Mouse (Mus musculus) gastrocnemius, adult 2 months (tissue): ENCODE measurements around the gene Zbtb16. TPM values are rescaled to one million over a fixed set of nuclear protein-coding genes. Genes with fewer than 3 reads are reported as not detected.

Experiments used
- DNase-seq: peaks from one replicate; pipeline ENCODE4 v3.0.0; 2022
- H3K27ac ChIP-seq: fragments of 200-600 bp; 2 replicates; pipeline ENCODE4 v1.8.1; 2022; ENCODE audit warnings: mild to moderate bottlenecking
- H3K4me3 ChIP-seq: fragments of 200-600 bp; 2 replicates; pipeline ENCODE4 v1.8.1; 2022; ENCODE audit warnings: mild to moderate bottlenecking, moderate library complexity
- CTCF ChIP-seq: fragments of 200-600 bp; IDR thresholded peaks from 2 replicates; pipeline ENCODE4 v1.8.1; 2022; ENCODE audit warnings: antibody characterized with exemption, mild to moderate bottlenecking, moderate library complexity
- intact Hi-C: fragments of 180-260 bp; cut with DNase I; formaldehyde crosslinking; loops from one replicate; pipeline ENCODE4 v1.15.1; 2025
- total RNA-seq, 2 experiments: library from RNA; stranded (reverse); gene quantifications; 2 replicates each; pipeline ENCODE4 v1.2.3; 2021

The Zbtb16 gene
- total RNA-seq, 2 experiments from 2014 or later, result 163 to 166 TPM

GRCm38 (mm10) chr9:48812352-48812751 is 23.7 kb downstream of the Zbtb16 start:
- Histone ChIP-seq H3K27ac (peak overlapping the region; percentile 57; the same call in 1 of the 2 replicates), H3K4me3 (no peak overlapping the region)
- intact Hi-C loops, result no loop called here
- no peak for DNase-seq
- TF ChIP-seq CTCF, result no peak

GRCm38 (mm10) chr9:48806591-48806990 is 29.4 kb downstream of the Zbtb16 start:
- H3K4me3 ChIP-seq, result no peak overlapping the region
- intact Hi-C loops, result no loop called here
- no peak for DNase-seq
- H3K27ac ChIP-seq, result peak overlapping the region; percentile 20; the same call in 1 of the 2 replicates
- TF ChIP-seq CTCF, result no peak

DNA sequence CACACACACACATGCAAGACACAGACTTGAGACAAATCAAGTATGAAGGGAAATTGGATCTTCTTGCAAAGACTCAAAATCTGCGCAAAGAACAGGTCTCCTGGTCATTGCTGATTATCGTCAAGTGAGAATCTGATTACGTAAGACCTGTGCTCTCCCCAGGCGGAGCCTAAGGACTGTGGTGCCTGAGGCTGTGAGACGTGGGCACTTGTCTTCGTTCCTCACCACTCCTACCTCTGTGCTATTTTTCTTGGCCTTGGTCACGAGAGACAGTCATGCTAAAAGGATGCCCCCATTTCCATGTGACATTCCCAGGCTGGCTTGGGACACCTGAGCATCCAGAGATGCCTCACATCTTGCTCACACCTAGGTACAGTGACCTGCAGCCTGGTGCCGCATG is 30.2 kb downstream of the Zbtb16 start:
- intact Hi-C loops, result no loop called here
- TF ChIP-seq CTCF, result no peak

DNA sequence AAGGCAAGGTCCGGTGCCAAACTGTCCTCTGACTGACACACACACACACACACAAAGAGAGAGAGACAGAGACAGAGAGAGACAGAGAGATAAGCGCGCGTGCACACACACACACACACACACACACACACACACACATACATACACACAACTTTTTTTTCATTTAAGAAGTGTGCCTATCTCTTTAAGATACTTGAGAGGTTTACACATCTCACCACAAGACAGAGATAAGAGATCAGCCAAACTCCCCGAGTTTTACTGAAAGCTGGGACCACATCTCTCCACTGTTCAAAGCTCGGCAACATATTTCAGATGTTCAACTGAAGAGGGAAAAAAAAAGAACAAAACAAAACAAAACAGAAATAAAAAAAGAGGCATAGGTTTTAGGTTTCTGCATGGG is 31.5 kb downstream of the Zbtb16 start:
- DNase-seq, result no peak
- H3K27ac ChIP-seq, result no peak overlapping the region
- no peak for TF ChIP-seq CTCF
- intact Hi-C loops, result no loop called here
- no peak overlapping the region for H3K4me3 ChIP-seq

More for the DNA sequence above, 30.2 kb downstream of the Zbtb16 start:
- no peak for DNase-seq
- Histone ChIP-seq H3K27ac (no peak overlapping the region), H3K4me3 (no peak overlapping the region)

DNA sequence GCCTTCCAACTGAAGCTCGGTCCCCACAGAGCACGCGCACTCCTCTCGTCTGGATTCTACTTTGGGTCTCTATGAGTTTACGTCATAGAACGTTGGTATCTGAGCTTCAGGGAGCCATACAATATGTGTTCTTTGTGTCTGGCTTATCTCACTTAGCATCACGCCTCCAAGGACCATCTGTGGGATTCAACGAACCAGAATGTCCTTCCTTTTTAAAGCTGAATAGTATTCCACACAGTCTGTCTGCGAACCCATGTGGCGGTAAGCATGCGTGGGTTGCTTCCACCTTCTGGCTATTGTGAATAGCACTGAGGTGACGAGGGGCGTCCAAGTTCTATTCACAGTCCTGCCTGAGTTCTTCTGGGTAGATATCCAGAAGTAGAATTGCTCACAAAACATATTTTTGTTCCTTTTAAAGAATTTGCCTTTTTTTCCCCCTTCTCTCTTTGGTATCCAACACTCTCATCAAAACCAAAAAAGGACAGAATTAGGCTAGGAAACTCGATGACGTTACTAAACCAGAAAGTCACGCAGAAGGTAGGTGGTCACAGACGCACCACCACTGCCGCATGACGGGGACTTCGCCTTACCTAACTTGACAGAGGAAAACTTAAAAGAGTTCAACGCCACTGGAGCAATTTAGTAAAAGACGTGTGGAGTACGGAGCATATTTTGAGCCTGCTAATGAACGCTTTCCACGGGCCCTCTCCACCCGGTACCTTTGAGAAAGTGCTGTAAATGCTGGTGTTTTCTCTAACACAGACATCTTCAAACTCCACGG is 32.4 kb downstream of the Zbtb16 start:
- Histone ChIP-seq H3K27ac (no peak overlapping the region), H3K4me3 (no peak overlapping the region)
- no peak for TF ChIP-seq CTCF
- no peak for DNase-seq
- intact Hi-C loops, result no loop called here

DNA sequence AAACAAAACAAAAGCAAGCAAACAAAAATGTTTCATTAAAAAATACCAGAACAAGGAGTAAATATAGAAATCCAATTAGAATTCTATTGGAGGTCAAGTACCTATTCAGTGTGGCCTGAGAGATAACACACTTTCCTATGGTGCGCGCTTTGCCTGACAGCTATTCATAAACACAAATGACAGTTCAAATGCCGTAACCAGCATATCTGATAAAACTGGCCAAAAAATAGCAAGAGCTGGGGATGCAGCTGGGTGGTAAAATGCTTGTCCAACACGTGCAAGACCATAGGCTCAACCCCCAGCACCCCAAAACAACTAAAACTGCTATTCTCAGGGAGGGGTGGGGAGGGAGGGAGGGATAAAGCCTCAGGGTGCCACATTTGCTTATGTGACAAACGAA is 33.6 kb downstream of the Zbtb16 start:
- Histone ChIP-seq H3K27ac (no peak overlapping the region; the same call in 1 of the 2 replicates), H3K4me3 (no peak overlapping the region)
- intact Hi-C loops, result no loop called here
- no peak for DNase-seq
- no peak for TF ChIP-seq CTCF

GRCm38 (mm10) chr9:48801322-48801721 is 34.7 kb downstream of the Zbtb16 start:
- no peak for TF ChIP-seq CTCF
- Histone ChIP-seq H3K4me3 (no peak overlapping the region), H3K27ac (peak overlapping the region; percentile 46)
- no peak for DNase-seq
- intact Hi-C loops, result no loop called here

DNA sequence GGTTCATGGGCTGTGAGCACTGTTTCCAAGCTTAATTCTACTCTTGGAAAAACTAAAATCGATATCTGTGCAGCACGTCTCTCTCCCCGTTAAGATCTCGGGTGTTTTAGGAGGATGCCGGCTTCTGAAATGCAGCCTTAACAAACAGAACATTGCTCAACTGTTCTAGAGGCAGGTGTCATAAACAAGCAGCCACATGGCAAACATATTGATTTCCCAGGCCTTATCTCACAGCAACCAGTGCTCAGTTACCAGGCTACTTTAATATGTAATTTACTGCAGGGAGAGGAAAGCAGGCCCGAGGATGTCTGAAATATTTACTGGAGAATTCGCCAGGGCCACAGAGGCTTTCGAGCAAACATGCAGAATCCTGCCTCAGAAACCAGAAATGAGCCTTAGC is 35.4 kb downstream of the Zbtb16 start:
- intact Hi-C loops, result no loop called here
- peak overlapping the region; percentile 46 for H3K27ac ChIP-seq
- TF ChIP-seq CTCF, result no peak
- no peak for DNase-seq
- H3K4me3 ChIP-seq, result no peak overlapping the region

- Histone ChIP-seq H3K4me3 (0 out of 2 replicates have a peak overlapping the region, but pooled peaks have one; percentile 9), H3K27ac (peak overlapping the region; percentile 51; the same call in 1 of the 2 replicates)
- TF ChIP-seq CTCF, result no peak
- intact Hi-C loops, result no loop called here
- DNase-seq, result no peak
Measured at GRCm38 (mm10) chr9:48798044-48798443, 38.0 kb downstream of the Zbtb16 start.

DNA sequence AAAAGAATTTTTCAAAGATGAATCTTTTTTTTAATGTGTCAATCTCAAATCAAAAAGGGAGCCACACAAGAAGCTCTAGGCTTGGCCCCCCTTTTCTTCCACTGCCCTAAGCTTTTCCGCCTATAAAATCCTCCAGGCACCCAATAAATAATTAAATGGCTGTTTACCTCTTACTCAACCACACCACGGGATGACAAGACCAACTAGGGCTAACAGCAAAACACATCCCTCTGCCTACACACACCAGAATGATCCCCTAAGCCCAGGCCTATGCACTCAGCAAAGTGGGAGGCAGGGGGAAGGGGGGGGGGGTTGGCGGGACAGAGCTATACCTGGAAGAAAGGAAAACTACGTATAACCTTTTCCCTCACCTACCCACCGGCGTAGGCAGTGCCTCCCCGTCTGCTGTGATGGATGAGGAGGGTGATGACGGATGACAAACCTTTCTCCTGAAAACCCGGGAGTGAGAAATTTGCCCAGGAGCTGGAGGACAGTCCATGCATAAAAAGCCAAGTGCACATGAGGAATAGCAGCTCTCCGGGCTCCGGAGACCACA is 39.7 kb downstream of the Zbtb16 start:
- Histone ChIP-seq H3K4me3 (peak overlapping the region; percentile 9), H3K27ac (peak overlapping the region; percentile 65; the same call in 1 of the 2 replicates)
- intact Hi-C loops, result no loop called here
- TF ChIP-seq CTCF, result no peak
- no peak for DNase-seq

DNA sequence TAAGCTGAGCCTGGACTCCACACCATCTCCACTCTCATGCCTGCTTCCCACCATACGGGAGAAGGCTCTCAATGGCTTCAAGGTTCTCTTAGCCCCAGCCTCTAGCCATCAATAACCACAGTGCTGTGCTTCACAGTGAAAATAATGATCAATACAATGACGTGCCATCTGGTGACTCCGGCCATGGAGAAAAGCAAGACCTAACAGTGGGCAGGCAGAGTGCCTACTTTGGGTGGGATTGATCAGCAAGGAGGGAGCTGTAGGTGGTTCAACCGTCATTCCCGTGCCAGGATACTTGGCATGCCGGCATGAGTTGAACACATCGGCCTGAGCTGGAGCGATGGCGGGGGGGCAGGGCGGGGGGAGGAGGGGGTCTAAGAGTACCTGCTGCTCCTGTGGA is 40.3 kb downstream of the Zbtb16 start:
- no peak for DNase-seq
- no peak for TF ChIP-seq CTCF
- Histone ChIP-seq H3K4me3 (no peak overlapping the region), H3K27ac (peak overlapping the region; percentile 65)
- intact Hi-C loops, result no loop called here

GRCm38 (mm10) chr9:48795095-48795494 is 40.9 kb downstream of the Zbtb16 start:
- no peak for TF ChIP-seq CTCF
- intact Hi-C loops, result no loop called here
- no peak for DNase-seq
- 0 out of 2 replicates have a peak overlapping the region, but pooled peaks have one; percentile 8 for H3K4me3 ChIP-seq
- peak overlapping the region; percentile 65 for H3K27ac ChIP-seq

DNA sequence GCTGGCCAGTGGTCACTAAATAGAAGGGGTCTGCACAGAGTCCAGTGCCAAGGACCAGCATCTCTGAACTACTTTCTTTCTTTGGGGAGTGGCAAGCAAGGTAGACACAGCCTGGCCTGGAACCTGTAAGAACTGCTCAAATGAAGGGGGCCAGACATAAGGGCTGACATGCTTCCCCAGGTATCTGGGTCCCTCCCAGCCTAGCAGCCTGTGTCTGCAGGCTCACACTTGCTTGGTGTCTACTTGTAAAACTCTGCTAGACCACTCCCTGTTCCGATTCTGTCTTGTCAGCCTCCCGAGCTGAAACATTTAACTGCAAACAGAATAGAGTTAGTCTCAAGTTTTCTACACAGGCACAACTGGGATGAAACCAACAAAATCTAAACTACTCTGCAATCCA is 41.6 kb downstream of the Zbtb16 start:
- no peak for TF ChIP-seq CTCF
- intact Hi-C loops, result no loop called here
- Histone ChIP-seq H3K27ac (peak overlapping the region; percentile 65), H3K4me3 (no peak overlapping the region)
- no peak for DNase-seq

DNA sequence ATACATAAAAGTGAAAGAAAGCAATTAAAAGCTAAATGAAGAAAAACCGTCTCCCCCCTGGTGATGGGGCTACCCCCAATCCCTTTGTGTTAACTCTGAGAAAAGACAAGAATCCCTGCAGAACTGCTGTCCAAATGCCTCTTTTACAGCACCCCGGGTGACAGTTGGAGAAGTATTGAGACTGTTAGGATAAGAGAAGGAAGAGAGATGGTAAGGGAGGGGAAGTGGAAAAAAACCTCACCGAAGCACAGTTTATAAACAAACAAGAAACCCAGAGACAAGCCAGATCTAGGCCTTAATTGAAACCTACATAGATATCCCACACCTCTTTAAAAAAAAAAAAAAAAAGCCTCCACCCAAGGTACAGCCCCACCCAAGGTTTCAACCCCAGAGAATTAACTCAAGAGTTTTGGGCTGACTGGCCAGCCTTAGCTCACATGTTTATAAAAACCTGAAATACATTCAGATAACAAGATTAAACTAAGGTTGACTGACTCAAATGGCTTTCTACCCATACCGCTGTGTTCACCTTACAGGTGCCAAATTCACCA is 42.3 kb downstream of the Zbtb16 start:
- DNase-seq, result no peak
- peak overlapping the region; percentile 65; the same call in 1 of the 2 replicates for H3K27ac ChIP-seq
- no peak overlapping the region; the same call in 1 of the 2 replicates for H3K4me3 ChIP-seq
- no peak for TF ChIP-seq CTCF
- intact Hi-C loops, result no loop called here
